Mouse (Mus musculus) liver, adult 2 months (tissue): ENCODE results near the gene Pum1.

Experiments used
- CTCF ChIP-seq: fragments of 200-500 bp; IDR thresholded peaks from 2 replicates; pipeline ENCODE4 v1.5.1; 2011; ENCODE audit warnings: low read depth, low read length, control low read depth
- POLR2A ChIP-seq: fragments of 200-500 bp; IDR thresholded peaks from 2 replicates; pipeline ENCODE4 v1.6.1; 2011; ENCODE audit warnings: low read length, control low read depth; ENCODE audit not compliant: insufficient read depth; ENCODE audit errors: extremely low read depth

GRCm38 (mm10) chr4:130782492-130782891, 119.4 kb downstream of the Pum1 start:
- TF ChIP-seq POLR2A (no peak), CTCF (no peak)
